Comparison of ENCODE assay signal across 8 mouse cellular contexts in the genomic region with DNA sequence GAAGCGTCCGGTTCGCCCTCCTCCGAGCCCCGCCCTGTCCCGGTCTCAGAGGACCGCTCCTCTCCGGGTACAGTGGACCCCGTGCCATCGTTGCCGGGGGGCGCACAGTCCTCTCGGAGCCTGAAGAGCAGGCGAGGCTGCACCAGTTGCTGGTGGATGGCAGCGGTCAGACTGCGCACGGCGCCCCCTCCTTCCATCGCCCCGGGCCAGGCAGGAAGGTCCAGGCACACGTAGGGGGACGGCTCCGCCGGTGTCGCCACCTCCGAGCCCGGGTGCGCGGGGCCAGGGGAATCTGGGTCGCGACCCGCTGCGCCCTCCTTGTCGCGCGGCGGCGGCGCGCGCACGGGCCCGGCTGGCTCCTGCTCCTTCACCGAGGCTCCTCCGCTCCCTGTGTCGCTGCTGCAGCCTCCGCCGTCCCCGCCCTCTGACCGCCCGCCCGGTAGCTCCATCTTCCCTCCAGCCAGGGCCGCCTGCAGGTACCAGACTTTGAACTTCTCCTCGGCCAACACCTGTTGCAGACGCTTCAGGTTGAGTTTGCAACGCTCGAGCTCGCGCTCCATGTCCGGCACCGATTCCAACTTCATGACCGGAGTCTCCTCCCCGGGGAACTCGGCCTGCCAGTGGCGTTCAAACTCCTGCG. TPM values are rescaled to one million over a fixed set of nuclear protein-coding genes. Genes with fewer than 3 reads are reported as not detected.
DNase-seq lines count a peak whose midpoint lies in the region; ATAC-seq and TF ChIP-seq lines count a peak whose summit lies in the region.

No protein-coding gene starts in this region.

- ATAC-seq in embryonic facial prominence, embryonic 15.5 days (ENCODE audit: insufficient number of reproducible peaks, low FRiP score, low TSS enrichment, low read depth), result 0 out of 2 replicates have a peak, but pooled peaks have one; percentile 26
- ATAC-seq in hindbrain, embryonic 14.5 days (ENCODE audit: low FRiP score), result peak; percentile 46; the same call in 1 of the 2 replicates
- ATAC-seq in liver, embryonic 11.5 days (replicated peaks; ENCODE audit: low FRiP score), result no peak
- no peak for ATAC-seq in erythroid progenitor cell, adult 5-6 weeks (replicated peaks; ENCODE audit: low FRiP score, poor library complexity, severe bottlenecking)

- peaks cover 2% of the 10 kb centered on the region for H3K4me1 ChIP-seq in ES-Bruce4 (ENCODE audit: control insufficient read depth, insufficient read depth, low read length)
- H3K4me1 ChIP-seq in embryonic facial prominence, embryonic 15.5 days, result peaks cover 19% of the 10 kb centered on the region
- peaks cover 23% of the 10 kb centered on the region for H3K4me1 ChIP-seq in hindbrain, embryonic 14.5 days (replicated peaks; ENCODE audit: control insufficient read depth, insufficient read depth, low read length)
- 0 out of 2 replicates have a peak, but pooled peaks cover 5% of the 10 kb centered on the region for H3K4me1 ChIP-seq in liver, embryonic 11.5 days (replicated peaks; ENCODE audit: control insufficient read depth, insufficient read depth, low read length)

- TF ChIP-seq POLR2A in ES-Bruce4 (IDR thresholded peaks at IDR 0.05; ENCODE audit: insufficient read depth, low read length), result no peak

- no peak for TF ChIP-seq CTCF in ES-Bruce4 (IDR thresholded peaks at IDR 0.05; ENCODE audit: low read depth, low read length)

- DNase-seq in cerebellum, postnatal 36 days, result peak; percentile 10 to 16
- DNase-seq in cerebellum, adult 11 months, result no peak
- no peak for DNase-seq in hindbrain, embryonic 14.5 days (ENCODE audit: low spot score)
- peak; percentile 58 for DNase-seq in liver, embryonic 11.5 days (ENCODE audit: low spot score)
- DNase-seq in natural killer cell, adult 2 months (ENCODE audit: low spot score in 2 of 2), result peak; percentile 3 to 7

- H3K27me3 ChIP-seq in ES-Bruce4 (ENCODE audit: control insufficient read depth, insufficient read depth, low read length, poor library complexity, severe bottlenecking), result no peaks in the 10 kb centered on the region
- peaks cover 23% of the 10 kb centered on the region for H3K27me3 ChIP-seq in embryonic facial prominence, embryonic 15.5 days
- peaks cover 9% of the 10 kb centered on the region; the same call in 1 of the 2 replicates for H3K27me3 ChIP-seq in hindbrain, embryonic 14.5 days (ENCODE audit: control insufficient read depth, insufficient read depth, low read length)
- peaks cover 54% of the 10 kb centered on the region for H3K27me3 ChIP-seq in liver, embryonic 11.5 days (replicated peaks; ENCODE audit: control insufficient read depth, insufficient read depth, low read length)

- peaks cover 9% of the 10 kb centered on the region; the same call in 1 of the 2 replicates for H3K36me3 ChIP-seq in ES-Bruce4 (ENCODE audit: control insufficient read depth, insufficient read depth, low read length, poor library complexity, severe bottlenecking)
- no peaks in the 10 kb centered on the region for H3K36me3 ChIP-seq in embryonic facial prominence, embryonic 15.5 days
- no peaks in the 10 kb centered on the region for H3K36me3 ChIP-seq in hindbrain, embryonic 14.5 days (replicated peaks; ENCODE audit: control insufficient read depth, insufficient read depth)
- no peaks in the 10 kb centered on the region for H3K36me3 ChIP-seq in liver, embryonic 11.5 days (ENCODE audit: control insufficient read depth, insufficient read depth, low read length)

- H3K9ac ChIP-seq in ES-Bruce4 (ENCODE audit: low read depth, poor library complexity, severe bottlenecking), result peak overlapping the region; percentile 91
- H3K9ac ChIP-seq in embryonic facial prominence, embryonic 15.5 days, result peak overlapping the region; percentile 47
- H3K9ac ChIP-seq in hindbrain, embryonic 14.5 days, result peak overlapping the region; percentile 57
- H3K9ac ChIP-seq in liver, embryonic 11.5 days (ENCODE audit: low read depth, low read length), result peak overlapping the region; percentile 50; the same call in 1 of the 2 replicates

- H3K27ac ChIP-seq in ES-Bruce4 (ENCODE audit: insufficient read depth, low read length), result 0 out of 2 replicates have a peak overlapping the region, but pooled peaks have one; percentile 4
- H3K27ac ChIP-seq in embryonic facial prominence, embryonic 15.5 days (replicated peaks), result 0 out of 2 replicates have a peak overlapping the region, but pooled peaks have one; percentile 31
- no peak overlapping the region for H3K27ac ChIP-seq in hindbrain, embryonic 14.5 days
- no peak overlapping the region for H3K27ac ChIP-seq in liver, embryonic 11.5 days (ENCODE audit: low read depth, low read length)

- peak overlapping the region; percentile 99 for H3K4me2 ChIP-seq in embryonic facial prominence, embryonic 15.5 days (replicated peaks)
- H3K4me2 ChIP-seq in hindbrain, embryonic 14.5 days (replicated peaks), result peak overlapping the region; percentile 99
- H3K4me2 ChIP-seq in liver, embryonic 11.5 days, result peak overlapping the region; percentile 96

- no peaks in the 10 kb centered on the region for H3K9me3 ChIP-seq in ES-Bruce4 (replicated peaks; ENCODE audit: control insufficient read depth, insufficient read depth, low read length, poor library complexity, severe bottlenecking)
- no peaks in the 10 kb centered on the region for H3K9me3 ChIP-seq in embryonic facial prominence, embryonic 15.5 days (replicated peaks)
- H3K9me3 ChIP-seq in hindbrain, embryonic 14.5 days (ENCODE audit: control insufficient read depth, low read length), result no peaks in the 10 kb centered on the region
- no peaks in the 10 kb centered on the region for H3K9me3 ChIP-seq in liver, embryonic 11.5 days (ENCODE audit: control insufficient read depth, low read length)

- TF ChIP-seq EP300 in ES-Bruce4 (IDR thresholded peaks at IDR 0.05; ENCODE audit: insufficient read depth, low read depth, low read length), result no peak

- H3K4me3 ChIP-seq in ES-Bruce4 (ENCODE audit: low read depth, low read length), result peak overlapping the region; percentile 89
- H3K4me3 ChIP-seq in embryonic facial prominence, embryonic 15.5 days (replicated peaks), result peak overlapping the region; percentile 68
- H3K4me3 ChIP-seq in hindbrain, embryonic 14.5 days (replicated peaks; ENCODE audit: low read length), result peak overlapping the region; percentile 62
- H3K4me3 ChIP-seq in liver, embryonic 11.5 days (ENCODE audit: low read depth, low read length), result peak overlapping the region; percentile 62

- WGBS in embryonic facial prominence, embryonic 15.5 days, result under 1% methylated on average over 56 of the region's 66 CpGs
- under 1% methylated on average over 61 of the region's 66 CpGs for WGBS in hindbrain, embryonic 14.5 days
- WGBS in liver, embryonic 11.5 days, result under 1% methylated on average over 66 of the region's 66 CpGs

RNA-seq across cellular contexts. Expression of a gene that starts 0.6 kb away (rescaled TPM):
- 28.1 and 30.6 TPM in 2 replicates for polyA plus RNA-seq in ES-Bruce4 (2011; ENCODE audit: insufficient read depth, insufficient read length, low read depth, missing spikeins)
- polyA plus RNA-seq in embryonic facial prominence, embryonic 15.5 days (2015; fragmentation: Nextera tagmentation; extraction: Ambion mirVana), result 41.1 and 42.6 TPM in 2 replicates
- 115 and 123 TPM in 2 replicates for polyA plus RNA-seq in hindbrain, embryonic 14.5 days (2014; fragmentation: Nextera tagmentation; extraction: Ambion mirVana)
- 11.6 and 12.9 TPM in 2 replicates for polyA plus RNA-seq in liver, embryonic 11.5 days (2014; fragmentation: Nextera tagmentation; extraction: Ambion mirVana)
- total RNA-seq in erythroid progenitor cell, adult 5-6 weeks (2015; ENCODE audit: low replicate concordance), result 4.0 and 10.9 TPM in 2 replicates
- 7.0 and 7.7 TPM in 2 replicates for total RNA-seq in erythroid progenitor cell, adult 5-6 weeks (2017; ENCODE audit: low replicate concordance)

RNA-seq across cellular contexts. Expression of a gene that starts 49.6 kb away (rescaled TPM):
- polyA plus RNA-seq in ES-Bruce4 (2011; ENCODE audit: insufficient read depth, insufficient read length, low read depth, missing spikeins), result not detected in 2 replicates
- polyA plus RNA-seq in embryonic facial prominence, embryonic 15.5 days (2015; fragmentation: Nextera tagmentation; extraction: Ambion mirVana), result 0.36 and 0.46 TPM in 2 replicates
- 0.91 and 1.1 TPM in 2 replicates for polyA plus RNA-seq in hindbrain, embryonic 14.5 days (2014; fragmentation: Nextera tagmentation; extraction: Ambion mirVana)
- polyA plus RNA-seq in liver, embryonic 11.5 days (2014; fragmentation: Nextera tagmentation; extraction: Ambion mirVana), result 0.37 TPM in 1 of 2 replicates, not detected in the other
- total RNA-seq in erythroid progenitor cell, adult 5-6 weeks (2015; ENCODE audit: low replicate concordance), result not detected in 2 replicates
- total RNA-seq in erythroid progenitor cell, adult 5-6 weeks (2017; ENCODE audit: low replicate concordance), result not detected in 2 replicates

RNA-seq across cellular contexts. Expression of a gene that starts 56.9 kb away (rescaled TPM):
- not detected in 2 replicates for polyA plus RNA-seq in ES-Bruce4 (2011; ENCODE audit: insufficient read depth, insufficient read length, low read depth, missing spikeins)
- polyA plus RNA-seq in embryonic facial prominence, embryonic 15.5 days (2015; fragmentation: Nextera tagmentation; extraction: Ambion mirVana), result 1.3 and 1.5 TPM in 2 replicates
- 0.35 and 0.73 TPM in 2 replicates for polyA plus RNA-seq in hindbrain, embryonic 14.5 days (2014; fragmentation: Nextera tagmentation; extraction: Ambion mirVana)
- polyA plus RNA-seq in liver, embryonic 11.5 days (2014; fragmentation: Nextera tagmentation; extraction: Ambion mirVana), result 0.07 TPM in 1 of 2 replicates, not detected in the other
- not detected in 2 replicates for total RNA-seq in erythroid progenitor cell, adult 5-6 weeks (2015; ENCODE audit: low replicate concordance)
- 0.13 TPM in 1 of 2 replicates, not detected in the other for total RNA-seq in erythroid progenitor cell, adult 5-6 weeks (2017; ENCODE audit: low replicate concordance)

Comparison
In these comparisons a context has a peak if more than half of its experiments do, and no peak if none do; other contexts are left out.
1. DNase-seq: peak in cerebellum, postnatal 36 days (2 of 2), liver, embryonic 11.5 days (single experiment) and natural killer cell, adult 2 months (2 of 2); none in cerebellum, adult 11 months (single experiment) and hindbrain, embryonic 14.5 days (single experiment).
2. H3K27ac ChIP-seq: peak in ES-Bruce4 (single experiment) and embryonic facial prominence, embryonic 15.5 days (single experiment); none in hindbrain, embryonic 14.5 days (single experiment) and liver, embryonic 11.5 days (single experiment).
3. ATAC-seq: peak in embryonic facial prominence, embryonic 15.5 days (single experiment) and hindbrain, embryonic 14.5 days (single experiment); none in liver, embryonic 11.5 days (single experiment) and erythroid progenitor cell, adult 5-6 weeks (single experiment).
4. Peak in every context shown above with its lines, with median percentiles within 50 percentile points of each other: H3K4me3 ChIP-seq, H3K9ac ChIP-seq and H3K4me2 ChIP-seq.